Mouse (Mus musculus) erythroid progenitor cell, adult 5-6 weeks (primary cell): Measurements from ENCODE around the gene Ppp1r12b. TPM values are rescaled to one million over a fixed set of nuclear protein-coding genes. Genes with fewer than 3 reads are reported as not detected.

Experiments
- ATAC-seq: replicated peaks from 2 replicates; pipeline ENCODE4 v1.8.0; 2016; ENCODE audit warnings: moderate number of reproducible peaks, mild to moderate bottlenecking, moderate TSS enrichment, inconsistent platforms; ENCODE audit not compliant: poor library complexity, low FRiP score, severe bottlenecking
- total RNA-seq, 2 experiments: library from RNA; stranded (forward) in 1 of 2; stranded (reverse) in 1 of 2; fragments of 150-400 nt in 1 of 2; fragments of 186-747, 209-891 nt in 1 of 2; gene quantifications; 2 replicates each; pipeline versions ENCODE4 v1.2.3 to v1.2.4; 2015 to 2017; ENCODE audit warnings: low replicate concordance in 2 of 2

The Ppp1r12b gene
- total RNA-seq, 2 experiments from 2014 or later: 8.0 to 26.2 TPM

- ATAC-seq: no peak
Measured at GRCm38 (mm10) chr1:134772821-134773220, 182.9 kb downstream of the Ppp1r12b start.

- no peak for ATAC-seq
Measured at GRCm38 (mm10) chr1:134771999-134772398, 183.7 kb downstream of the Ppp1r12b start.

DNA sequence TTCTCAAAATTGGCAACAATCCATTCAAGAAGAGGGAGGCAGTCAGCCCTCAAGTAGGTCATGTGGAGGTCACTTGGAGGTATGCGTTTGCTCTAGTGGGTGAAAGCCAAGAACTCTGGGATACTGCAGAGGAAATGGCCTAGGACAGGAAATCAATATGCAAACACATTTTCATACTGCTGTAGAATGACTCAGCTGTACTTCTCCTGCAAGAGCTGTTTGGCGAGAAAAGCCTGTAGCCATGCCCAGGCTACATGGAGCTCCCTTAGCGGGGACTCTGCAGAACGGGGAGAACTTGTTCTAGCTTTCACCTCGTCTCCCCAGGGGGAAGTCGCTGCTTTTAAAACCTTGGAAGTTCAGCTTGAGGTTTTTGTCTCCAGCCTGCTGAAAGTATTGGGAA, 184.4 kb downstream of the Ppp1r12b start:
- ATAC-seq: no peak

DNA sequence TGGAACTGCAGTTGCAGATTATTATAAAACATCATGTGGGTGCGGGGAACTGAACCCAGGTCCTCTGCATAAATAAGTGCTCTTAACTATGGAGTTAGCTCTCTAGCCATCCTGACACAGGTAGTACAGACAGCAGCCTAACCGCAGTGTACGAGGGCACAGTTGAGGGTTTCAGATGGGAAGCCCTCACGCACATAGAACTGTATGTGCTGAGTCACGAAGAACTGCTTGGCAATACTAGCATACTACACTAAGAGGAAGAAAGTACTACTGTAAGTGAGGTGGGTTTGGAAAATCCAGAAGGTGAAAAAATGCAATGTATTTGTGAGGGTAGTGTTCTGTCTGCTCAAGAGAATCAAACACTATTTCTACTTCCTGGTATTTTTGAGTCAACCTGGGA, 185.4 kb downstream of the Ppp1r12b start:
- no peak for ATAC-seq

DNA sequence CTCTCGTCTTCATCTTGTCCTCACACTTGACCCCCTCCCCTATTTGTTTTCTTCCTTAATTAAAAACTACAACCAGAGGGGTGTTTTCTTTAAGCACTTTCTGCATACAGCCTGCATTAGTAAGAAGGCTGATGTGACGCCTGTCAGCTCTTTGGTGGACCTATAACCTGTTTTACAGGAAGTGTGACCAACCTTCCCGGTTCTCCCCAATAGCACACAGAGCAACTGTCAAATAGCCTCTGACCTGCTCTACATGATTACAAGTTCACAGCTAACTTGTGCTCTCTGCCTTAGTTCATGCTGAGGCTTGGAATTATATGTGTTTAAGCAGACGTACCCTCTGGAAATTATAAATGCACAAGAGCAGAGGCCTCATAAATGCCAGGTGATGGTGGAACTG, 189.3 kb downstream of the Ppp1r12b start:
- no peak for ATAC-seq

GRCm38 (mm10) chr1:134764831-134765458, 190.8 kb downstream of the Ppp1r12b start:
- no peak for ATAC-seq

GRCm38 (mm10) chr1:134763776-134764438, 191.8 kb downstream of the Ppp1r12b start:
- ATAC-seq: no peak

GRCm38 (mm10) chr1:134763250-134763649, 192.5 kb downstream of the Ppp1r12b start:
- no peak for ATAC-seq

GRCm38 (mm10) chr1:134761534-134761933, 194.2 kb downstream of the Ppp1r12b start:
- no peak for ATAC-seq

DNA sequence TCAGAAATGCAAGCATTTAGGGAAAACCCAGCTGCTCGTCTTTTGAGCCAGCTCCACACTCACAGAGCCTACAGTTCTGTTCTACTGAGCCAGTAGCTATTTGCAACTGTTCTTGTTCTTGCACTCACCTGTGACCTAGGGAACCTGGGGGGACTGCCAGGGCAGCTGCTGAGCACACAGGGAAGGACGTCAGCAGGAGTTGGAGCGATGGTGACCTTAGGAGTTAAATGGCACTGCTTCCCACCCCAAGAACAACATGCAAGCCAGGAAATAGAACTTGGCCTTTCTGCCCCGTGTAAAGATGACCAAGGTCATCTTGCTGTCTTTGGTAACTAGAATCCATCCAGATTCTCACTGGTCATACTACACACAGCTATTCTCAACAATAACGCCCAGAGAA, 195.1 kb downstream of the Ppp1r12b start:
- no peak for ATAC-seq

- no peak for ATAC-seq
Measured at GRCm38 (mm10) chr1:134759133-134759532, 196.6 kb downstream of the Ppp1r12b start.

GRCm38 (mm10) chr1:134757230-134757629, 198.5 kb downstream of the Ppp1r12b start:
- no peak for ATAC-seq

- no peak for ATAC-seq
Measured at GRCm38 (mm10) chr1:134756190-134756873, 199.4 kb downstream of the Ppp1r12b start.

DNA sequence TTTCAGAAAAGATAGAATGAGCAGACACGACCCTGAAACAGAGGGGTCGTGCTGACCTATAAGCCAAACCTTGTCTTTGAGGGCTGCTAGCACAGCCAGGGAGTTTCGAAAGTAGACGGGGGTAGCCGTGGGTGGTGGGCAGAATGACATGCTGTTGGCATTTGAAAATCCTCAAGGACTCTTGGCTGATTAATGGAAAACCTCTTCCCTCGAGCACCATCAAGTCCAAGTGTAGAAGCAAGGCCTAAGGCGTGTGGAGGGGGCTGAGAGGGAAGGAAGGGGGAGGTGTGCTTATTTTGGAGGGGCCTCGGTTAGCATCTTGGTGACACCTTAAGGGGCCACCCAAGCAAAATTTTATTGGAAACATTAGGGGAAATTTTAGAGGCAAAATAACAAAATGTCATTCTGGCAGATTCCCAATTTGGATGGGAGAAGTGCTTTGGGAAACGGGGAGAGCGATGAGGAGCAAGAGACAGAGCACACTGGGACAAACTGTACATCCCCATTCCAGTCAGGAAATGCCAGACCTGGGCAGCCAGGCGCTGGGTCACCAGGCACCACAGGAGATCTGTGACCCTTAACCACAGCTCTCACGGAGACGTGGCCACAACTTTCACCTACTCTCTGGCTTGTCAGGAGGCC, 200.1 kb downstream of the Ppp1r12b start:
- no peak for ATAC-seq

DNA sequence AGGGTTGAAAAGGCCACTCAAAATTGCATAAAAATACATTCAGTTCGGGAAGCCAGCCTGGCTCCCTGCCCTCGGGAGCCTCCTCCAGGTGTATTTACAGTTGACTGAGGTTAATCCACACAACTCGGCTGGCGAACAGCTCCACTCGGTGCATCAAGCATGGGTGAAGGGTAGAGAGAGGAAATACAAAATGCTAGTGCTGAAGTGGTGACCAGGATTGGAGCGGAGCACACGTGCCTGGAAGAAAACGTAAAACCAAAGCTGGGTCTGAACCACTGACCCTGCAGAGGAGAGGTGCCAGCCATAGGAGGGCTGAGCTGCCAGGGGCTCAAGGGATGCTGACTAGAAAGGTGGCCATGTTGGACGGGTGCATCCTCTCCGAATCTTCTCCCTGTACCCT, 200.9 kb downstream of the Ppp1r12b start:
- no peak for ATAC-seq

DNA sequence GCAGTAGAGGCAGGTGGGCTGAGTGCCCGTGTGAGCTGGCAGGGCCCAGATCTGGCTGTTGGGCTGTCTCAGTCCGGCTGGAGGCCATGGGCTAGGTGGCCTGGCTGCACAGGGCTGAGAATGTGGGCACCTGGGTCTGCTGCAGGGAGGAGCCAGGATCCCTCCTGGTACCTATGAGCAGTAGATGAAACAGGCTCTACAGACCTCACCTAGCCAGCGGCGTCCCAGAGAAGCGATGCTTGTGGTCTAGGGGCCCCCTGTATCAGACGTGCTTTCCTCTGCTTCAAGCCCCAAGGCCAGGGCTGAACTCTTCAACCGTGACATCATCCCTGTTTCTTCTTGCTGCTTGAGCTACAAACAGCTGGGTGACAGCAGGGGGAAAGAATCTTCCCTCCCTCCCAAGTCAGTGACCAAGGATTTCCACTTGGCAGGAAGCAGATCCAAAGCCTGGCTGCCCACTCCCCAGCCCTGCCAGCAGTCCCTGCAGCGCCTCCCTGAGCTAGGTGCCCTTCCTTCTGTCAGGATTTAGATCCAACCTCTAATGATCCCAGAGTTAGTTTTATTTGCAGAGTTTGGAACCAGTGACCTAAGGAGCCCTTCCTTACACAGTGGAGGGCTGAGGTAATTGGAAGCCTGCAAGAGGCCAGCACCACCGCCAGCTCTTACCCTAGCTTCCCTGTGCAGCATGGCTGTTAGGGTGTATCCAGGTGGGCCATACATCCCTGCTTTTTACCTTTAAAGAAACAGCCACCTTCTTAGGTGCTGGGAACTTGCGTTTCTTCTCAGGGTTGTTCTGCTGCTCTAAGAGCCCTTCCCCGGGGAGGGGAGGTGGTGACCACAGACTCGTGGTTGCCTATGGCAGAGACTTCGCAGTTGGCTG, 201.8 kb downstream of the Ppp1r12b start:
- ATAC-seq: no peak

GRCm38 (mm10) chr1:134752447-134752846, 203.3 kb downstream of the Ppp1r12b start:
- ATAC-seq: no peak

DNA sequence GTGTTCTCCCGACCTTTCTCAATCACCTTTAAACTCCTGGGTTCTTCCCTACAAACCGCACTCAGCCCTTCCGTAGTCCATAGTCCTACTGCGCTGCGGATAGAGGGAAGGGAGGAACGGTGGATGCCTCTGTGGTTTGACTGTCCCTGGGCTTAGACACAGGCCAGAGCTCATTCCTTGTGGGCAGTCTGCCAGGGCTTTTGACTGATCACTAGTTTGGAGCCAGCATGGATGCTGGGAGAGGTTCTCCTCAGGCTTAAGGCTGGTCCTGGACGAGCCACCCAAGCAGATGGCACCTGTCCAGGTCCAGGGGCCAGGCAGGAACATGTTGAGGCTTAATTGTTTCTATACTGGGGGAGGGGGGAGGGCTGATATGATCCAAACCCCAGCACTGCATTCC, 205.9 kb downstream of the Ppp1r12b start:
- ATAC-seq: no peak

GRCm38 (mm10) chr1:134747236-134748174, 208.2 kb downstream of the Ppp1r12b start:
- ATAC-seq: peak; percentile 76
